Mouse (Mus musculus) fat pad, adult 2 months (tissue): ENCODE data around the gene Os9.
"Not testable (repeated sequence)": the region's sequence is repeated elsewhere in the genome, so short reads cannot be mapped to it uniquely, and the experiment has no call there.

Experiments
- DNase-seq: peaks from one replicate; pipeline ENCODE4 v3.0.0-alpha.2; 2011; ENCODE audit warnings: low read depth, low spot score; ENCODE audit errors: extremely low read depth

Os9 gene

GRCm38 (mm10) chr10:127147135-127147534, 26.2 kb upstream of the Os9 start:
- no peak for DNase-seq

GRCm38 (mm10) chr10:127145303-127145702, 24.4 kb upstream of the Os9 start:
- no peak for DNase-seq

GRCm38 (mm10) chr10:127144536-127144935, 23.6 kb upstream of the Os9 start:
- DNase-seq: peak; percentile 88

- no peak for DNase-seq
Observed at GRCm38 (mm10) chr10:127143228-127143627, 22.3 kb upstream of the Os9 start.

- DNase-seq: no peak
Observed at GRCm38 (mm10) chr10:127141500-127141899, 20.6 kb upstream of the Os9 start.

- no peak for DNase-seq
Observed at GRCm38 (mm10) chr10:127140971-127141370, 20.0 kb upstream of the Os9 start.

- DNase-seq: no peak
Observed at GRCm38 (mm10) chr10:127138328-127139141, 17.6 kb upstream of the Os9 start.

GRCm38 (mm10) chr10:127137896-127138295, 17.0 kb upstream of the Os9 start:
- DNase-seq: no peak

GRCm38 (mm10) chr10:127136510-127136909, 15.6 kb upstream of the Os9 start:
- DNase-seq: no peak

GRCm38 (mm10) chr10:127135118-127135836, 14.3 kb upstream of the Os9 start:
- no peak for DNase-seq

GRCm38 (mm10) chr10:127134394-127135035, 13.6 kb upstream of the Os9 start:
- DNase-seq: not testable (repeated sequence)

- DNase-seq: no peak
Observed at GRCm38 (mm10) chr10:127132469-127132868, 11.5 kb upstream of the Os9 start.

- DNase-seq: no peak
Observed at GRCm38 (mm10) chr10:127129431-127129830, 8.5 kb upstream of the Os9 start.

GRCm38 (mm10) chr10:127127711-127128279, 6.9 kb upstream of the Os9 start:
- DNase-seq: no peak

- no peak for DNase-seq
Observed at GRCm38 (mm10) chr10:127126579-127126978, 5.6 kb upstream of the Os9 start.

- no peak for DNase-seq
Observed at GRCm38 (mm10) chr10:127125210-127126001, 4.5 kb upstream of the Os9 start.

GRCm38 (mm10) chr10:127123436-127123805, 2.5 kb upstream of the Os9 start:
- no peak for DNase-seq

GRCm38 (mm10) chr10:127122784-127123435, 2.0 kb upstream of the Os9 start:
- DNase-seq: no peak

- no peak for DNase-seq
Observed at GRCm38 (mm10) chr10:127122018-127122417, 1.1 kb upstream of the Os9 start.
